Mouse (Mus musculus) adrenal gland, adult 18-20 months (tissue): ENCODE data around the gene Ntn3. TPM values are rescaled to one million over a fixed set of nuclear protein-coding genes. Genes with fewer than 3 reads are reported as not detected.

Experiments
- DNase-seq, 2 experiments: peaks; one replicate each; pipeline ENCODE4 v3.0.0; 2021 to 2022; ENCODE audit warnings: low spot score in 2 of 2
- microRNA-seq, 2 experiments: library from miRNA; unstranded; fragments of <30 nt; microRNA quantifications; one replicate each; pipeline ENCODE4 v1.2.0; 2021; ENCODE audit warnings: borderline number of aligned reads in 2 of 2
- total RNA-seq, 2 experiments: library from RNA; stranded (reverse); gene quantifications; 1 replicate in 1 of 2; 2 replicates in 1 of 2; pipeline ENCODE4 v1.2.3; 2021

The Ntn3 gene
- total RNA-seq, 2 experiments from 2014 or later = 1.5 to 2.1 TPM

GRCm38 (mm10) chr17:24154463-24154862, 54.9 kb downstream of the Ntn3 start:
- no peak for DNase-seq

Small RNA genes within 50 kb of the gene (microRNA-seq; reads per million reads assigned to microRNA genes)
- gene Mir5134 (1.2 to 2.8 reads per million in 2 experiments), gene Mir6965 (0 reads per million in 2 experiments)

Other genes with a start within 250 kb of the Ntn3 start
- under 1 TPM in 1 of 2 experiments, not detected in 1; 0.64 TPM for gene Prss30, start 229.0 kb downstream of the Ntn3 start, total RNA-seq
- gene Prss22, start 211.4 kb downstream of the Ntn3 start, total RNA-seq = not detected
- gene Prss27, start 171.4 kb downstream of the Ntn3 start, total RNA-seq = 1 to 10 TPM in 1 of 2 experiments, under 1 TPM in 1; 0.23 to 1.3 TPM
- gene Kctd5, start 136.0 kb downstream of the Ntn3 start, total RNA-seq = 10 to 100 TPM; 11.1 to 12.2 TPM
- 10 to 100 TPM; 54.4 to 57.5 TPM for gene Pdpk1, start 58.6 kb downstream of the Ntn3 start, total RNA-seq
- gene Amdhd2, start 45.8 kb downstream of the Ntn3 start, total RNA-seq = 10 to 100 TPM; 23.8 to 29.2 TPM
- 100 to 1,000 TPM; 434 to 484 TPM for gene Atp6v0c, start 39.8 kb downstream of the Ntn3 start, total RNA-seq
- gene Tbc1d24, start 4.0 kb downstream of the Ntn3 start, total RNA-seq = 10 to 100 TPM; 11.0 to 14.3 TPM
- gene Tedc2, start 11.3 kb upstream of the Ntn3 start, total RNA-seq = 1 to 10 TPM; 3.5 to 7.1 TPM
- gene Ccnf, start 42.0 kb upstream of the Ntn3 start, total RNA-seq = 1 to 10 TPM; 2.2 to 2.3 TPM
- gene Abca17, start 141.5 kb upstream of the Ntn3 start, total RNA-seq = under 1 TPM in 1 of 2 experiments, not detected in 1; 0.10 TPM
- gene Abca3, start 142.4 kb upstream of the Ntn3 start, total RNA-seq = 10 to 100 TPM; 23.2 to 27.7 TPM
- 10 to 100 TPM; 61.1 to 82.0 TPM for gene Rnps1, start 205.0 kb upstream of the Ntn3 start, total RNA-seq
- 100 to 1,000 TPM; 249 to 330 TPM for gene Eci1, start 217.1 kb upstream of the Ntn3 start, total RNA-seq
- gene Dnase1l2, start 233.6 kb upstream of the Ntn3 start, total RNA-seq = 1 to 10 TPM; 2.8 to 4.0 TPM